Mouse (Mus musculus) heart, postnatal 36 days (tissue): ENCODE results near the gene Ptprm. TPM values are rescaled to one million over a fixed set of nuclear protein-coding genes. Genes with fewer than 3 reads are reported as not detected.
A peak's percentile ranks its signal among the peaks of the same experiment; 100 is the strongest.

ENCODE experiments used
- DNase-seq, 2 experiments: peaks; one replicate each; pipeline ENCODE4 v3.0.0; 2021 to 2022
- intact Hi-C: fragments of 180-260 bp; cut with DNase I; formaldehyde crosslinking; loops from one replicate; pipeline ENCODE4 v1.15.1; 2025
- total RNA-seq, 2 experiments: library from RNA; stranded (reverse); gene quantifications; 2 replicates each; pipeline ENCODE4 v1.2.3; 2021

Gene Ptprm
- total RNA-seq, 2 experiments from 2014 or later, result 85.0 to 90.6 TPM

DNA sequence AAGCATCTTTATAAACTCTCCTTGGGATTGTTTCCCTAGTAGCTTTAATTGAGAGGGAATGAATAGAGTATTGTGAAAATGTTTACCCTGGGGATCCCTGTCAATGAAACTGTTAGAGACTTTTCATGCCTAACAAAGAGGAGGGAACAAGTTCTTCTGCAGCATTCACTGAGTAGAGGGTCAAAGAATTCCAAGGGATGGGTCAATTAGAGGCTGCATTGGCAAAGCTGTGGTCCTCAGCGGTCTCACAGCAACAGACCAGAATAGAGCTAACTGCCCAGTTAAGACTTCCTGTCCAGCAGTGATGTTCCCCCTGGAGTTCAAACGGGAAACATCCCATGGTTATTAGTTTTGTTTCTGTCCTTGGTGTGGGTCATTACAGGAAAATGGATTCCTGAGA, 538.3 kb downstream of the Ptprm start:
- intact Hi-C loops, result no loop called here
- no peak for DNase-seq

- intact Hi-C loops, result no loop called here
- no peak for DNase-seq
Observed at GRCm38 (mm10) chr17:66813786-66814185, 540.5 kb downstream of the Ptprm start.

DNA sequence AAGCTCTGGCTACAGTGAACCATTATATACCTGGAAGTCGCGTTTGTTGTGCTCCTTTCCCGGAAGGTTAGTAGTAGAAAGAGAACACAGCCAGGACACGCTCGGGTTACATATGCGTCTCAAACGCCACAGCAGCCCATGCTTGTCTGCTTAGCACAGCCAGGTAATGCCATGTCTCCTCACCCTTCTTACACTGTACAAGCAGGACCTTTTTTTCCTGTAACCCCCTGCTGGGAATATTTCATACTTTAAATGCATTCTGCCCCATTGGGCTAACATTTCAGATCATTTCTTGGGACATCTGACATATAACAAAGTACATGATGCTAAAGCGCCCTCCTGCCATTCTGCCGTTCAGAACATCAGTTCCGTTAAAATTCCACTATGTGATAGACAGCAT, 540.9 kb downstream of the Ptprm start:
- intact Hi-C loops, result no loop called here

GRCm38 (mm10) chr17:66809786-66810185, 544.5 kb downstream of the Ptprm start:
- intact Hi-C loops, result no loop called here

More for the DNA sequence above, 540.9 kb downstream of the Ptprm start:
- no peak for DNase-seq

GRCm38 (mm10) chr17:66808186-66808585, 546.1 kb downstream of the Ptprm start:
- intact Hi-C loops, result no loop called here
- DNase-seq, result no peak

More at GRCm38 (mm10) chr17:66809786-66810185, 544.5 kb downstream of the Ptprm start:
- peak in 1 of 2 experiments; percentile 40 for DNase-seq

DNA sequence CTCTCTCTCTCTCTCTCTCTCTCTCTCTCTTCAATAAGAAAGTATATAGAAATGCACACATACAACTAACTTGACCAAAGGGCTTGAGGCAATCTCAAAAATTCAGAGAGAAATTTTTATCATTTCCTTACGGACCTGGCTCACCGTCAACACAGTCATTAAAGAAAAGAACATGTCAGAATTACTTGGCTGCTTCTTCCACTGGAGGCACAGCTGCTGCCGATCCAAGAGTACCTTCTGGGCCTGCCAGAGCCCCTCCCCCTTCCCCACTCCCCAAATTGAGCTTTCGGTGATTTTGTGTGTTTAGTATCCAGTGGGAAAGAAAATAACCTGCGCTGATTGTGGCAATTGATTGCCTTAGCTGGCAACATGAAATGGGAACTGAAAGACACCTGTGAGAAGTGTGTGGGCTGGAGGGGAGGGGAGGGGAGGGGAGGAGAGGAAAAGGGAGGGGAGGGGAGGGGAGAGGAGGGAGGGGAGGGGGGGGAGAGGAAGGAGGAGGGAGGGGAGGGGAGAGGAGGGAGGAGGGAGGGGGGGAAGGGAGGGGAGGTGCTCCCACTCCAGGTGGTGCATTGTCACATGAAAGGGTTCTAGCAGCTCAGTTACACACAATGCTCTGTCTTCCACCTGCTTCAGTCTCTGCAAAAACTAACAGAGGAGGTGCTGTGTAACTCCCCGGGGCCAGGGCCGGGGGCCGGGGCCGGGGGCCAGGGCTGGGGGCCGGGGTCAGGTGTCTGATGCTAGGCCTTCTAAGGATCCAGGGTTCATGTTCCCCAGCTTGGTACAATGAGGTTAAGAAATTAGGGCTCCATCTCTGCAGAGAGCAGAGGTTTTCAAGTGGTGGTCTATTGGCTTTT, 552.2 kb downstream of the Ptprm start:
- DNase-seq, result no peak
- intact Hi-C loops, result no loop called here

DNA sequence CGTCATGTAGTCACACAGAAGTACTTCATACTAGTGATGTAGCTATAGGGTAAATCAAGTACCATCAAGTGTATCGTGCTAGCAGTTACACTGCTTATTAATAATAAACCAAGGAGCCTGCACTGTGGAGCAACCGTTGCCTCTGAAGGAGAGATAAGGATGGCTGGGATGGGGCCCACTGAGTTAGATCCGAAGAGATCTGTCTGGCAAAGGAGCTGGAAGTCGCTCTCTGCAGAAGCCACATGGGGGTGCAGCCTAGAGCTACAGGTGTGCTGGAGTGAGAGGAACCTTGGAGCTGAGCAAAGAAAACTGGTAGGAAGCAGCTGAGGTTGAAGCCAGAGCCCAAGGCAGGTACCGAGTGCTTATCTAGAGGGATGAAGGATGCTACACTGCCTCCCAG, 554.0 kb downstream of the Ptprm start:
- intact Hi-C loops, result no loop called here
- DNase-seq, result no peak

- intact Hi-C loops, result no loop called here
- no peak for DNase-seq
Observed at GRCm38 (mm10) chr17:66786166-66786565, 568.1 kb downstream of the Ptprm start.

GRCm38 (mm10) chr17:66785586-66785985, 568.7 kb downstream of the Ptprm start:
- no peak for DNase-seq
- intact Hi-C loops, result no loop called here

- DNase-seq, result no peak
- intact Hi-C loops, result no loop called here
Observed at GRCm38 (mm10) chr17:66783601-66784000, 570.7 kb downstream of the Ptprm start.

- DNase-seq, result no peak
- intact Hi-C loops, result no loop called here
Observed at GRCm38 (mm10) chr17:66783075-66783492, 571.2 kb downstream of the Ptprm start.

DNA sequence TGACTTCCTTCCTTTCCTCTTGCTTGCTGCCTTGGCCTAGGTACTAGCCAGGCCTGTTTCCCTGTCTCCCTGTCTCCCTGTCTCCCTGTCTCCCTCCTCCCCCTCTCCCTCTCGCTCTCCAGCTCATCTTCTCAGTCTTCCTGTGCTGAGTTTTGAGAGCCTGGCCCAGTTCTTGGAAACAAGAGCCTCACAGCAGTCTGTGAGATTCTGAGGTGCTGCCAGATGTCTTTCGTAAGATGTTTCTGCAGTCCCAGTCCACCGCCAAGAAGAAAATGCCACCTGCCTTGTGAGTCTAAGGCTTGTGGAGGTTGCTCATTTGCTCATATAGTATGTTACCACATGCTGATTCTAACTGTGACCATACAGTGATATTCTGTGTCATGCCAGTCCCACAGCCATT, 572.3 kb downstream of the Ptprm start:
- intact Hi-C loops, result no loop called here
- DNase-seq, result peak in 1 of 2 experiments; percentile 14

- DNase-seq, result no peak
Observed at GRCm38 (mm10) chr17:66779026-66779425, 575.2 kb downstream of the Ptprm start.

DNA sequence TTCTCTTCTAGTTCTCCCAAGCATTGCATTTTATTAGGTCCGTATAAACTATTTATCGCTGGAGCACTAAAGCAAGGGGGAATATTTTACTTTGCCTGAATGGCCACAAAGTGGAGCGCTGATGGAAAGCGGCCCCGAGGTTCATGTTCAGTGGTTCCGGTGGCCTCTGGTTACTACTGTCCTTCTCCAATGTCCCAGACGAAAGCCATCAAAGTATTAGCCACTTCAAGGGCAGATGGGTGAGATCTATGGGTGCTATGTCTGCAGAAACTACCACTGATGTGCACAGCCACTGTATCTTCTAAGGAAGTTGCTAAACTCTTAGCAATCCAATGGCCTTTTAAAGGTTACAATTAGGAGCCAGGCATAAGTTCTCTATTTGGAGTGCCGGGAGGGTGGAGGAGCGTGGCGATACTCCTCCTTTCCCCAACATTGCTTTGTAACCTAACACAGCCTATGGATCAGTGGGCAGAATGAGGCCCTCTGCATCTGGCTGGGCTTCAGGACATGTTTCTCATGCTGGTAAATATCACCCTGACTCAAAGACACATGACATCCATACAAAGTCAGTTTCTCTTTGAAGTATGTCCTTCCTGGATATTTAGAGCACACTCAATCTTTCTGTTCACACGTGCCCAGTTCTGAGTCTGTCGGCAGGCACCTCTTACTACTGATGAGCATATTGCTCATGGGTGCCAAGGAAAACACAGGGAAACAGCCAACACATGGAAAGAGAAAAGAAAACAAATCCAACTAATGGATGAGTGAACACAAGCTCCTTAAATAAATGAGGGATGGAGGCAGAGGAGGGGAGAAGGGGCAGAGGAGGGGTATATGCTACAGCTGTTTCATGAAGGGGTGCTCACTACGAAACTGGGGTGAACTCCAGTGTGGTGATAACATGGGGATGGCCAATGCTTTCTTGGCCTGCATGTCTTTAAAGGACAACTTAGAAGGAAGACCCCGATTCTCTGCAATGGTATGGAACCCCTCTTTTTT, 584.6 kb downstream of the Ptprm start:
- DNase-seq, result no peak
- intact Hi-C loops, result no loop called here

More at GRCm38 (mm10) chr17:66779026-66779425, 575.2 kb downstream of the Ptprm start:
- intact Hi-C loops, result no loop called here

DNA sequence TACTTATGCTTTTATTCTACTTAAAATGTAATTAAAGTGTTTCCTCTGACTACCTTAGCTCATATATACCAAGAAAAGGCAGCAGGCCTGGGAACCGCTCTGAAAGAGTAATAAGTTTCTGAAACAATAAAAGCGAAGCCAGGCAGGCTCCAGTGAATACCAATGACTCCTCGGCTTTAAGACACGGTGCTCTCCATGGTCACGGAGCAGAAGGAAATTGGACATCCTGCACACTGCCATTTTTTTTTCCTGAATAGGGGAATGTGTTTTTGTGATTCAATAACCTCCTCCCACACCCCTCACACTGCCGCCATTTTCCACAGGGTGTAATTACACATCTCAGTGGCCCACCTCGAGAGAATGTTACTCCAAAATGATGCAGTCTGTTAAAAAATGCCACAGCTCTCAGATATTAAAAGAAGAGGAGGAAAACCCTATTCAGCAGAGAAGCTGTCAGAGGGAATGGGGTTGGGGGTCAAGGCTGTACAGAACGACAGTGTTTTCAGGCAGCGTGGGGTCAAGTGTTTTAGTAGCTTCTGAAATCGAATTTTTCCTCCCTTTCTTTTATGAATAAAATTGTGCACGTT, 585.5 kb downstream of the Ptprm start:
- DNase-seq, result no peak
- intact Hi-C loops, result no loop called here

- no peak for DNase-seq
- intact Hi-C loops, result no loop called here
Observed at GRCm38 (mm10) chr17:66766166-66766565, 588.1 kb downstream of the Ptprm start.

- intact Hi-C loops, result no loop called here
- no peak for DNase-seq
Observed at GRCm38 (mm10) chr17:66764435-66764834, 589.8 kb downstream of the Ptprm start.

DNA sequence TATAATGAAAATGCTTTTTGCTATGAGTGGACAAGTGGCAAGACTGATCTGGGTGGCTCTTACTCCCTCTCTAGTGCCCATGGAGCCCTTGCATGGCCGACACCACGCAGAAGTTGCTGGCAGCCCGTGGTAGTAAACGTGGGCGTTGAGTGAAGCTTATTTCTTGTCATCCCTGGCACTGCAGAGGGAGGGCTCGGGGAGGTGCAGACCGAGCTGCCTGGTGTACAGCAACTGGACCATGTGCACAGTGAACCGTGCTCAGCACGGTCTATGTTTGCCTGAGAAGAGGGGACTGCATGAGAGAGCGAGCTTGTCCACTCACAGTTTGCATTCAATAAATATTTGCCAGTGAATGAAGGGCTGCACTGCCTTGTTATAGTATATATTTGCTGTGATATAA, 591.5 kb downstream of the Ptprm start:
- no peak for DNase-seq
- intact Hi-C loops, result no loop called here

- intact Hi-C loops, result no loop called here
Observed at GRCm38 (mm10) chr17:66761326-66762296, 592.6 kb downstream of the Ptprm start.

More at GRCm38 (mm10) chr17:66761326-66762296, 592.6 kb downstream of the Ptprm start:
- no peak for DNase-seq
